Mouse (Mus musculus) CH12.LX (cell line): Measurements from ENCODE around the gene Sf3b3. TPM values are rescaled to one million over a fixed set of nuclear protein-coding genes. Genes with fewer than 3 reads are reported as not detected.

ENCODE experiments used
- DNase-seq: peaks from one replicate; pipeline ENCODE4 v3.0.0-alpha.2; 2013; ENCODE audit errors: extremely low read depth
- H3K27ac ChIP-seq: 2 replicates; pipeline ENCODE4 v1.5.1; 2012; ENCODE audit warnings: low read depth, mild to moderate bottlenecking, control low read depth, moderate library complexity; ENCODE audit not compliant: insufficient read depth
- H3K27me3 ChIP-seq: replicated peaks from 2 replicates; pipeline ENCODE3; 2012; ENCODE audit warnings: inconsistent platforms
- H3K36me3 ChIP-seq, 2 experiments: replicated peaks in 1 of 2; 2 replicates each; pipeline versions ENCODE3 to v1.6.1; 2012; ENCODE audit warnings: inconsistent platforms in 1 of 2, low read length in 1 of 2, mild to moderate bottlenecking in 1 of 2, mixed read lengths in 1 of 2, moderate library complexity in 1 of 2; ENCODE audit not compliant: control insufficient read depth in 1 of 2, insufficient read depth in 1 of 2
- H3K4me1 ChIP-seq, 2 experiments: 2 replicates each; pipeline ENCODE4 v1.6.1; 2012; ENCODE audit warnings: inconsistent platforms in 1 of 2, moderate library complexity in 1 of 2; ENCODE audit not compliant: insufficient read depth in 2 of 2, control insufficient read depth in 1 of 2
- H3K4me2 ChIP-seq: 2 replicates; pipeline ENCODE4 v1.6.1; 2012; ENCODE audit warnings: low read depth, mild to moderate bottlenecking, control low read depth; ENCODE audit not compliant: poor library complexity, insufficient read depth, severe bottlenecking
- H3K4me3 ChIP-seq, 3 experiments: fragments of 150-350 bp in 1 of 3; sonication (generic) in 1 of 3; replicated peaks in 1 of 3; 2 replicates each; pipeline versions ENCODE3 to v1.5.1; 2011 to 2012; ENCODE audit warnings: low read depth in 2 of 3, low read length in 2 of 3, mild to moderate bottlenecking in 2 of 3, moderate library complexity in 2 of 3, control low read depth in 1 of 3, improper control_type of control experiment in 1 of 3, inconsistent platforms in 1 of 3, mixed read lengths in 1 of 3; ENCODE audit not compliant: poor library complexity in 1 of 3
- H3K79me2 ChIP-seq: replicated peaks from 2 replicates; pipeline ENCODE4 v1.6.1; 2012; ENCODE audit warnings: mild to moderate bottlenecking, moderate library complexity; ENCODE audit not compliant: control insufficient read depth, poor library complexity, insufficient read depth, severe bottlenecking; ENCODE audit errors: extremely low read depth
- H3K9ac ChIP-seq: 2 replicates; pipeline ENCODE4 v1.6.1; 2012; ENCODE audit warnings: low read depth, mild to moderate bottlenecking, control low read depth, moderate library complexity; ENCODE audit not compliant: insufficient read depth
- H3K9me3 ChIP-seq: replicated peaks from 2 replicates; pipeline ENCODE3; 2012; ENCODE audit warnings: low read length, inconsistent platforms, mixed read lengths
- BHLHE40 ChIP-seq: IDR thresholded peaks from 2 replicates; pipeline ENCODE4 v1.6.1; 2011; ENCODE audit warnings: mild to moderate bottlenecking, low read depth, low read length, improper control_type of control experiment
- CHD1 ChIP-seq: IDR thresholded peaks from 2 replicates; pipeline ENCODE4 v1.6.1; 2012; ENCODE audit warnings: low read depth, low read length, improper control_type of control experiment, inconsistent platforms
- CTCF ChIP-seq, 2 experiments: IDR thresholded peaks in 1 of 2; conservative IDR thresholded peaks in 1 of 2; 2 replicates each; pipeline ENCODE4 v1.5.1; 2011 to 2012; ENCODE audit warnings: low read depth in 2 of 2, low read length in 2 of 2, improper control_type of control experiment in 1 of 2, inconsistent platforms in 1 of 2, mild to moderate bottlenecking in 1 of 2, moderate library complexity in 1 of 2
- EP300 ChIP-seq: IDR thresholded peaks from 2 replicates; pipeline ENCODE4 v1.6.1; 2011; ENCODE audit warnings: low read length, improper control_type of control experiment
- ETS1 ChIP-seq: conservative IDR thresholded peaks from 2 replicates; pipeline ENCODE4 v1.6.1; 2012; ENCODE audit warnings: low read depth, mild to moderate bottlenecking, inconsistent platforms, low read length, improper control_type of control experiment, moderate library complexity
- IRF4 ChIP-seq: IDR thresholded peaks from 2 replicates; pipeline ENCODE4 v1.6.1; 2014; ENCODE audit warnings: low read depth, mild to moderate bottlenecking, inconsistent platforms, low read length, improper control_type of control experiment
- KAT2A ChIP-seq: IDR thresholded peaks from 2 replicates; pipeline ENCODE4 v1.6.1; 2012; ENCODE audit warnings: low read length, improper control_type of control experiment, inconsistent platforms; ENCODE audit not compliant: insufficient replicate concordance
- PAX5 ChIP-seq: IDR thresholded peaks from 2 replicates; pipeline ENCODE4 v1.6.1; 2012; ENCODE audit warnings: low read length, inconsistent platforms, mixed read lengths
- POLR2A ChIP-seq: IDR thresholded peaks from 2 replicates; pipeline ENCODE4 v1.6.1; 2011; ENCODE audit warnings: low read depth, mild to moderate bottlenecking, improper control_type of control experiment, low read length
- POLR2AphosphoS2 ChIP-seq: IDR thresholded peaks from 2 replicates; pipeline ENCODE4 v1.6.1; 2011; ENCODE audit warnings: low read depth, low read length, improper control_type of control experiment
- RCOR1 ChIP-seq: conservative IDR thresholded peaks from 2 replicates; pipeline ENCODE4 v1.6.1; 2012; ENCODE audit warnings: low read depth, mild to moderate bottlenecking, inconsistent platforms, low read length, improper control_type of control experiment
- SMC3 ChIP-seq: IDR thresholded peaks from 2 replicates; pipeline ENCODE4 v1.6.1; 2011; ENCODE audit warnings: low read depth, low read length, improper control_type of control experiment
- TCF12 ChIP-seq: IDR thresholded peaks from 2 replicates; pipeline ENCODE4 v1.6.1; 2014; ENCODE audit warnings: low read depth, mild to moderate bottlenecking, inconsistent platforms, low read length, improper control_type of control experiment
- USF1 ChIP-seq: IDR thresholded peaks from 2 replicates; pipeline ENCODE4 v1.6.1; 2014; ENCODE audit warnings: low read depth, mild to moderate bottlenecking, inconsistent platforms, low read length, improper control_type of control experiment
- dilution Hi-C: fragments of 300-500 bp; cut with MboI; formaldehyde crosslinking; loops from 2 replicates; pipeline ENCODE4 v1.14.3; 2020; ENCODE audit warnings: low sequenced_read_pairs; ENCODE audit not compliant: extremely low pct_unique_long_range_greater_than_20kb, extremely low pct_ligation_motif_present
- in situ Hi-C: fragments of 300-500 bp; cut with MboI; formaldehyde crosslinking; loops from 3 replicates; pipeline ENCODE4 v1.14.3; 2019; ENCODE audit warnings: low sequenced_read_pairs, low pct_ligation_motif_present, low pct_unique_long_range_greater_than_20kb, mixed read lengths
- polyA plus RNA-seq: library from polyadenylated mRNA; unstranded; fragments of >175 nt; gene quantifications from 2 replicates; pipeline ENCODE4 v1.2.1, GENCODE M21; 2012; ENCODE audit warnings: low read depth; ENCODE audit not compliant: insufficient read length
- total RNA-seq, 2 experiments: library from RNA; depleted of rRNA; stranded (reverse); fragments of 300-350 nt in 1 of 2; fragments of >200 nt in 1 of 2; gene quantifications; 2 replicates each; pipeline ENCODE4 v1.2.3; 2012 to 2014

Gene Sf3b3
- total and polyA plus RNA-seq, 3 experiments = 136 to 213 (median 137) TPM

- dilution Hi-C loops = no loop called here
- TF ChIP-seq SMC3 = no peak
- no peak for TF ChIP-seq BHLHE40
- no peak for TF ChIP-seq ETS1
- no peak for TF ChIP-seq IRF4
- TF ChIP-seq CHD1 = no peak
- no peak for TF ChIP-seq POLR2A
- TF ChIP-seq EP300 = no peak
- TF ChIP-seq RCOR1 = no peak
- no peak for TF ChIP-seq USF1
- no peak for TF ChIP-seq POLR2AphosphoS2
- no peaks in the 10 kb centered on the region for H3K27me3 ChIP-seq
- in situ Hi-C loops = no loop called here
- H3K9me3 ChIP-seq = peaks cover 2% of the 10 kb centered on the region
- no peak for DNase-seq
- H3K4me2 ChIP-seq = no peak overlapping the region
- no peaks in the 10 kb centered on the region for H3K79me2 ChIP-seq
- no peak overlapping the region for H3K9ac ChIP-seq
- no peak overlapping the region for H3K4me3 ChIP-seq
- peaks cover 44 to 81% of the 10 kb centered on the region in 2 experiments for H3K36me3 ChIP-seq
- no peak overlapping the region for H3K27ac ChIP-seq
- H3K4me1 ChIP-seq = no peaks in the 10 kb centered on the region
Observed at GRCm38 (mm10) chr8:110892913-110893312, 46.3 kb upstream of the Sf3b3 start.

GRCm38 (mm10) chr8:110892040-110892439, 45.5 kb upstream of the Sf3b3 start:
- dilution Hi-C loops (no loop called here), in situ Hi-C loops (no loop called here)
- Histone ChIP-seq H3K9ac (no peak overlapping the region), H3K4me2 (no peak overlapping the region), H3K9me3 (peaks cover 2% of the 10 kb centered on the region), H3K79me2 (no peaks in the 10 kb centered on the region)
- no peak for DNase-seq
- TF ChIP-seq KAT2A = no peak
- 0 out of 4 replicates have a peak, but pooled peaks of 1 of the 2 experiments have one; percentile 2 for TF ChIP-seq CTCF (conservative IDR thresholded peaks at IDR 0.05 in 1 of 2, IDR thresholded peaks at IDR 0.05 in 1 of 2; ENCODE audit: low read depth in 2 of 2, low read length in 2 of 2)
- TF ChIP-seq, all 38 proteins: peak for 1
- no peak overlapping the region for H3K4me3 ChIP-seq
- H3K27me3 ChIP-seq = no peaks in the 10 kb centered on the region
- H3K4me1 ChIP-seq = no peaks in the 10 kb centered on the region
- peaks cover 49 to 82% of the 10 kb centered on the region in 2 experiments for H3K36me3 ChIP-seq
- no peak overlapping the region for H3K27ac ChIP-seq

GRCm38 (mm10) chr8:110889904-110890470, 43.4 kb upstream of the Sf3b3 start:
- in situ Hi-C loops (no loop called here), dilution Hi-C loops (no loop called here)
- TF ChIP-seq SMC3 = no peak
- no peak for TF ChIP-seq PAX5
- TF ChIP-seq TCF12 = no peak
- TF ChIP-seq, all 38 proteins: peak for 0
- Histone ChIP-seq H3K4me3 (no peak overlapping the region), H3K4me2 (no peak overlapping the region), H3K9me3 (peaks cover 2% of the 10 kb centered on the region), H3K4me1 (no peaks in the 10 kb centered on the region), H3K79me2 (no peaks in the 10 kb centered on the region), H3K27ac (no peak overlapping the region), H3K27me3 (no peaks in the 10 kb centered on the region), H3K9ac (no peak overlapping the region), H3K36me3 (peaks cover 67 to 93% of the 10 kb centered on the region in 2 experiments)
- no peak for DNase-seq
